Mouse (Mus musculus) megakaryocyte, embryonic 14.5 days (primary cell): ENCODE data around the gene Cr1l.

ENCODE experiments used
- FLI1 ChIP-seq: IDR thresholded peaks from 2 replicates; pipeline ENCODE4 v1.6.1; 2012; ENCODE audit warnings: low read length, inconsistent platforms, mixed read lengths
- GATA1 ChIP-seq: IDR thresholded peaks from 3 replicates; pipeline ENCODE4 v1.6.1; 2012; ENCODE audit warnings: mixed read lengths, low read length, inconsistent platforms, borderline replicate concordance

GRCm38 (mm10) chr1:195175980-195176931 is 44.9 kb upstream of the Cr1l start, which contains the start of gene Cr2:
- TF ChIP-seq GATA1 (no peak), FLI1 (no peak)
